Mouse (Mus musculus) heart, adult 2 months (tissue): ENCODE results near the gene Lmo7. TPM values are rescaled to one million over a fixed set of nuclear protein-coding genes. Genes with fewer than 3 reads are reported as not detected.

Experiments
- DNase-seq, 2 experiments: peaks; one replicate each; pipeline ENCODE4 v3.0.0; 2021
- H3K27ac ChIP-seq: fragments of 200-600 bp; 2 replicates; pipeline ENCODE4 v1.8.1; 2022
- H3K27me3 ChIP-seq: fragments of 200-500 bp; 2 replicates; pipeline ENCODE4 v1.6.1; 2012; ENCODE audit warnings: mild to moderate bottlenecking, low read length, inconsistent platforms, mixed read lengths; ENCODE audit not compliant: control insufficient read depth, insufficient read depth
- H3K36me3 ChIP-seq: fragments of 200-500 bp; 2 replicates; pipeline ENCODE4 v1.6.1; 2012; ENCODE audit warnings: low read length, inconsistent platforms; ENCODE audit not compliant: control insufficient read depth, insufficient read depth
- H3K4me1 ChIP-seq: fragments of 200-500 bp; 2 replicates; pipeline ENCODE4 v1.6.1; 2011; ENCODE audit warnings: low read length; ENCODE audit not compliant: control insufficient read depth, insufficient read depth
- H3K4me3 ChIP-seq: fragments of 200-600 bp; 2 replicates; pipeline ENCODE4 v1.8.1; 2022
- H3K79me2 ChIP-seq: fragments of 200-500 bp; replicated peaks from 2 replicates; pipeline ENCODE4 v1.6.1; 2012; ENCODE audit warnings: mild to moderate bottlenecking, inconsistent platforms, low read length, moderate library complexity, mixed read lengths; ENCODE audit not compliant: control insufficient read depth, insufficient read depth
- H3K9ac ChIP-seq: fragments of 200-500 bp; 2 replicates; pipeline ENCODE4 v1.6.1; 2012; ENCODE audit warnings: low read depth, mild to moderate bottlenecking, control low read depth, inconsistent platforms, low read length, mixed read lengths
- CTCF ChIP-seq: fragments of 200-600 bp; IDR thresholded peaks from 2 replicates; pipeline ENCODE4 v1.8.1; 2022; ENCODE audit warnings: antibody characterized with exemption, mild to moderate bottlenecking, moderate library complexity
- EP300 ChIP-seq: fragments of 200-500 bp; IDR thresholded peaks from 2 replicates; pipeline ENCODE4 v1.6.1; 2011; ENCODE audit warnings: low read depth, low read length, control low read depth; ENCODE audit not compliant: insufficient read depth
- POLR2A ChIP-seq: fragments of 200-500 bp; IDR thresholded peaks from 2 replicates; pipeline ENCODE4 v1.6.1; 2011; ENCODE audit warnings: mild to moderate bottlenecking, low read depth, low read length, control low read depth; ENCODE audit not compliant: insufficient read depth
- WGBS: fragments of 180-500 bp; shearing (Covaris S2); methylation state at CpG from one replicate; pipeline ENCODE4 v1.1.7; 2018; 5-methylcytosine and 5-hydroxymethylcytosine counted together
- intact Hi-C: fragments of 180-260 bp; cut with DNase I; formaldehyde crosslinking; loops from one replicate; pipeline ENCODE4 v1.15.1; 2025
- polyA plus RNA-seq: library from polyadenylated mRNA; depleted of rRNA; stranded (reverse); fragments of >200 nt; gene quantifications from 2 replicates; pipeline ENCODE4 v1.2.3, GENCODE M21; 2012; rRNA removed
- total RNA-seq, 2 experiments: library from RNA; stranded (reverse); gene quantifications; 2 replicates each; pipeline ENCODE4 v1.2.3; 2021

The Lmo7 gene
- total and polyA plus RNA-seq, 3 experiments = 165 to 412 (median 336) TPM

DNA sequence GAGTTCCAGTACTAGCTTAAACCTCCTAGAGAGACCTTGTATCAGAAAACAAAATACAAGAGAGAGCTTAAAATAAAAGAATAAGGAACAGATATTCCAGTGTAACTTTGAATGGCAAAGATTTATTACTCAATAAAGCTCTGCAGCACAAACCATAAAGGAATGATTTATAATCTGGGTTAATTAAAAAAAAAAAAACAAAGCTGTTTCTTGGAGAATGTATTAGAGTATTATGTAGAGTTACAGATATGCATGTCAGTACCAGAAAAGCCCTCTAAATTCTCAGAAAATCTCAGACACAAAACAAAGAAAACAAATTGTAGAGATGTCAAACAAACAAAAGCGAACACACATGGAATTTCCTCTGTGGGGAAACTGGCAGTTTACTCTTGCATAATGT, 243.0 kb downstream of the Lmo7 start:
- H3K27ac ChIP-seq = no peak overlapping the region
- no peak for DNase-seq
- no peak overlapping the region for H3K9ac ChIP-seq
- H3K4me1 ChIP-seq = no peaks in the 10 kb centered on the region
- H3K36me3 ChIP-seq = no peaks in the 10 kb centered on the region
- WGBS = 84% methylated on average over 1 of the region's 1 CpGs
- no peaks in the 10 kb centered on the region for H3K79me2 ChIP-seq
- intact Hi-C loops = no loop called here
- TF ChIP-seq EP300 (no peak), CTCF (no peak), POLR2A (no peak)
- no peaks in the 10 kb centered on the region for H3K27me3 ChIP-seq
- no peak overlapping the region for H3K4me3 ChIP-seq

DNA sequence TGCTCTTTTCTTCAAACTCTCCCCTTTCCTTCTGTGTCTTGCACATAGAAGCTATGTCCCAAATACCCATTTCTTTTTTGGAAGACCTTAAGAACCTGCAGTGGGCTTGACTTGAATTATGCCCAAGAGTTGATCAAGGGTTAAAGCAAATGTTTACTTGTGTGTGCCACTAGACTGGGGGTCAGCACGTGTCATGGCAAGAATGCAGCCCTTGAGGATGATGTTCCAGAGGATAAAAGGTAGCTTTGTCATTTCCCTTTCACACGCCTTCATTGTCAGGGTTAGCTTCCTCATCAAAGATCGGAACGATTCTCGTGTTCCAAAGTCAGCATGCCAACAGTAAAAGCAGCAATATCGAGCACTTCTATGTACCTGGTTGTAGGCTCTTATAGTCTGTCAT, 243.4 kb downstream of the Lmo7 start:
- no peak overlapping the region for H3K9ac ChIP-seq
- no peaks in the 10 kb centered on the region for H3K27me3 ChIP-seq
- no peak for DNase-seq
- no peak for TF ChIP-seq EP300
- TF ChIP-seq CTCF = no peak
- TF ChIP-seq POLR2A = no peak
- 55% methylated on average over 6 of the region's 6 CpGs for WGBS
- no peaks in the 10 kb centered on the region for H3K36me3 ChIP-seq
- no peak overlapping the region for H3K4me3 ChIP-seq
- H3K4me1 ChIP-seq = no peaks in the 10 kb centered on the region
- intact Hi-C loops = no loop called here
- H3K79me2 ChIP-seq = no peaks in the 10 kb centered on the region
- H3K27ac ChIP-seq = no peak overlapping the region

DNA sequence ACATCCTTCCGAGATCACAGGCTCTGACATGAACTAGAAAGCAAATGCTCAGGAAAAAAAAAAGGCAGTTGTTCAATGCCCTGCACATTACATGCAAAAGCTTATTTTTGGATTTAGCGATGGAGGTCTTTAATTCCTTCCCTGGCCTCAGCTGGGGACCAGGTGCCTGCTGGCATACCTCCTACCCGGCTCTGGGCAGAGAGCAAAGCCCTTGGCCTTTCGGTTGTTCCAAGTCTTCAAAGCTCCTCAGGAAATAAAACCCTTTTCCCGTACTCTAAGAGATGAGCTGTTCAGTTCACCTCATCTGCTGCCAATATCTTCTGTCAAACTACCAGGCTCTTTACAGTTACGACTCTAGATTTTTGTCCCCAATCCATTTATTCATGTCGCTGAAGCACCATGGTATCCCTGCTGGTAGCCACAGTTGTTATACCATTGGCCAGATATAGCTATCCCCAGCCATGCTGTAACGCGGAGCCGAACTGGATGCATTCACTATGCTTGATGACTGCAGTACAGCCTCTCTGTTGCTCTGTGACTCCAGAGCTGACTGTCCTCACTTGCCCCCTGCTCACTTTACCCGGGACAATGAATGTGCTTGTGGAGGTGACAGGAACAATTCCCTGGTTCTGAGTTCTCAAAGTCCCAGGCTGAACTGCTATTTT, 246.4 kb downstream of the Lmo7 start:
- H3K79me2 ChIP-seq = no peaks in the 10 kb centered on the region
- intact Hi-C loops = no loop called here
- H3K27ac ChIP-seq = no peak overlapping the region
- H3K27me3 ChIP-seq = no peaks in the 10 kb centered on the region
- TF ChIP-seq EP300 (no peak), CTCF (no peak)
- H3K9ac ChIP-seq = no peak overlapping the region
- H3K36me3 ChIP-seq = no peaks in the 10 kb centered on the region
- DNase-seq = no peak
- 82% methylated on average over 11 of the region's 11 CpGs for WGBS
- H3K4me3 ChIP-seq = no peak overlapping the region
- H3K4me1 ChIP-seq = no peaks in the 10 kb centered on the region

Other genes starting within 250 kb of the Lmo7 start
- 10 to 100 TPM; 84.1 to 90.6 TPM for gene Tbc1d4, start 120.8 kb upstream of the Lmo7 start, total RNA-seq
- gene Tbc1d4, start 120.8 kb upstream of the Lmo7 start, polyA plus RNA-seq = 33.2 and 56.4 TPM in 2 replicates
- 10 to 100 TPM; 24.8 to 33.6 TPM for gene Commd6, start 89.3 kb upstream of the Lmo7 start, total RNA-seq
- gene Commd6, start 89.3 kb upstream of the Lmo7 start, polyA plus RNA-seq = 14.4 and 19.9 TPM in 2 replicates
- gene Uchl3, start 76.0 kb upstream of the Lmo7 start, total RNA-seq = 10 to 100 TPM; 29.9 to 35.0 TPM
- gene Uchl3, start 76.0 kb upstream of the Lmo7 start, polyA plus RNA-seq = 18.5 and 26.9 TPM in 2 replicates
- under 1 TPM in 1 of 2 experiments, not detected in 1; 0.89 TPM for gene Gm9922, start 143 bp upstream of the Lmo7 start, total RNA-seq
- 1.00 and 2.7 TPM in 2 replicates for gene Gm9922, start 143 bp upstream of the Lmo7 start, polyA plus RNA-seq